Mouse (Mus musculus): ENCODE measurements around the gene Lcmt1.

The Lcmt1 gene

GRCm38 (mm10) chr7:123360185-123360584 is 9.4 kb upstream of the Lcmt1 start:
- DNase-seq (ENCODE audit: low spot score) = no peak

- DNase-seq (ENCODE audit: low spot score) = no peak
Observed at GRCm38 (mm10) chr7:123361229-123361980, 8.2 kb upstream of the Lcmt1 start.

- no peak for DNase-seq (ENCODE audit: low spot score)
Observed at GRCm38 (mm10) chr7:123362806-123363205, 6.8 kb upstream of the Lcmt1 start.

GRCm38 (mm10) chr7:123363971-123364370 is 5.6 kb upstream of the Lcmt1 start:
- DNase-seq (ENCODE audit: low spot score) = no peak

GRCm38 (mm10) chr7:123365876-123366741 is 3.5 kb upstream of the Lcmt1 start:
- no peak for DNase-seq (ENCODE audit: low spot score)

- DNase-seq (ENCODE audit: low spot score) = no peak
Observed at GRCm38 (mm10) chr7:123366806-123367205, 2.8 kb upstream of the Lcmt1 start.

GRCm38 (mm10) chr7:123367218-123368150 is 2.1 kb upstream of the Lcmt1 start:
- DNase-seq (ENCODE audit: low spot score) = no peak

GRCm38 (mm10) chr7:123368187-123368586 is 1.4 kb upstream of the Lcmt1 start:
- no peak for DNase-seq (ENCODE audit: low spot score)

GRCm38 (mm10) chr7:123368778-123369746 is 522 bp upstream of the Lcmt1 start:
- no peak for DNase-seq (ENCODE audit: low spot score)

GRCm38 (mm10) chr7:123370700-123371099 is 1.1 kb downstream of the Lcmt1 start:
- DNase-seq (ENCODE audit: low spot score) = no peak

GRCm38 (mm10) chr7:123371501-123371900 is 1.9 kb downstream of the Lcmt1 start:
- no peak for DNase-seq (ENCODE audit: low spot score)

- DNase-seq (ENCODE audit: low spot score) = peak; percentile 97
Observed at GRCm38 (mm10) chr7:123377443-123378400, 8.1 kb downstream of the Lcmt1 start.

- DNase-seq (ENCODE audit: low spot score) = no peak
Observed at GRCm38 (mm10) chr7:123385693-123386407, 16.3 kb downstream of the Lcmt1 start.

- no peak for DNase-seq (ENCODE audit: low spot score)
Observed at GRCm38 (mm10) chr7:123389686-123390280, 20.2 kb downstream of the Lcmt1 start.

GRCm38 (mm10) chr7:123394271-123394670 is 24.7 kb downstream of the Lcmt1 start:
- DNase-seq (ENCODE audit: low spot score) = no peak

- no peak for DNase-seq (ENCODE audit: low spot score)
Observed at GRCm38 (mm10) chr7:123396900-123397299, 27.3 kb downstream of the Lcmt1 start.

- no peak for DNase-seq (ENCODE audit: low spot score)
Observed at GRCm38 (mm10) chr7:123397369-123397768, 27.8 kb downstream of the Lcmt1 start.

- DNase-seq (ENCODE audit: low spot score) = no peak
Observed at GRCm38 (mm10) chr7:123397931-123398330, 28.3 kb downstream of the Lcmt1 start.

- peak; percentile 61 for DNase-seq (ENCODE audit: low spot score)
Observed at GRCm38 (mm10) chr7:123398828-123399227, 29.2 kb downstream of the Lcmt1 start.

Measured in layer of hippocampus, adult 11-12 months (tissue).